Mouse (Mus musculus) hindlimb bud, embryonic 11.5 days (tissue): ENCODE measurements at regions not wholly inside any gene's neighbourhood (a gene's known extent, or its start where the extent isn't known, plus 50 kb on each side); places are given as distances from the start of the nearest gene placed in this dataset.
"Not testable (repeated sequence)": the region's sequence is repeated elsewhere in the genome, so short reads cannot be mapped to it uniquely, and the experiment has no call there.

ENCODE experiments used
- DNase-seq: peaks from one replicate; pipeline ENCODE4 v3.0.0-alpha.2; 2012; ENCODE audit warnings: low read depth, low spot score; ENCODE audit errors: extremely low spot score

GRCm38 (mm10) chr1:30751138-30751907 is 122.4 kb downstream of the Phf3 start:
- DNase-seq = no peak

- DNase-seq = no peak
Measured at GRCm38 (mm10) chr1:30741955-30742354, 131.8 kb downstream of the Phf3 start.

GRCm38 (mm10) chr1:30740831-30741230 is 132.9 kb downstream of the Phf3 start:
- no peak for DNase-seq

- DNase-seq = no peak
Measured at GRCm38 (mm10) chr1:30721519-30721918, 152.2 kb downstream of the Phf3 start.

- no peak for DNase-seq
Measured at GRCm38 (mm10) chr1:30720829-30721228, 152.9 kb downstream of the Phf3 start.

- DNase-seq = no peak
Measured at GRCm38 (mm10) chr1:30718578-30718977, 155.1 kb downstream of the Phf3 start.

- no peak for DNase-seq
Measured at GRCm38 (mm10) chr1:30716346-30716745, 157.4 kb downstream of the Phf3 start.

GRCm38 (mm10) chr1:30701116-30701515 is 172.6 kb downstream of the Phf3 start:
- DNase-seq = no peak

GRCm38 (mm10) chr1:30700399-30701081 is 173.2 kb downstream of the Phf3 start:
- no peak for DNase-seq

- DNase-seq = no peak
Measured at GRCm38 (mm10) chr1:30696342-30696741, 177.4 kb downstream of the Phf3 start.

- no peak for DNase-seq
Measured at GRCm38 (mm10) chr1:30685318-30685717, 188.4 kb downstream of the Phf3 start.

- DNase-seq = no peak
Measured at GRCm38 (mm10) chr1:30683889-30684288, 189.8 kb downstream of the Phf3 start.

- DNase-seq = no peak
Measured at GRCm38 (mm10) chr1:30639807-30640206, 233.9 kb downstream of the Phf3 start.

- no peak for DNase-seq
Measured at GRCm38 (mm10) chr1:30632760-30633159, 241.0 kb downstream of the Phf3 start.

GRCm38 (mm10) chr1:30627796-30628195 is 245.9 kb downstream of the Phf3 start:
- DNase-seq = not testable (repeated sequence)

GRCm38 (mm10) chr1:30595122-30595730 is 278.5 kb downstream of the Phf3 start:
- DNase-seq = no peak

GRCm38 (mm10) chr1:30594036-30594435 is 279.7 kb downstream of the Phf3 start:
- DNase-seq = no peak

GRCm38 (mm10) chr1:30590721-30591120 is 283.0 kb downstream of the Phf3 start:
- no peak for DNase-seq

GRCm38 (mm10) chr1:30588885-30589284 is 284.8 kb downstream of the Phf3 start:
- no peak for DNase-seq

- no peak for DNase-seq
Measured at GRCm38 (mm10) chr1:30588336-30588735, 285.4 kb downstream of the Phf3 start.

- DNase-seq = peak; percentile 20
Measured at GRCm38 (mm10) chr1:30584806-30585205, 288.9 kb downstream of the Phf3 start.

- DNase-seq = no peak
Measured at GRCm38 (mm10) chr1:30583860-30584259, 289.9 kb downstream of the Phf3 start.
